Mouse (Mus musculus): ENCODE data around the gene Mdh1b. TPM values are rescaled to one million over a fixed set of nuclear protein-coding genes. Genes with fewer than 3 reads are reported as not detected.

Mdh1b gene
- not detected in 2 replicates for polyA plus RNA-seq (2012)

DNA sequence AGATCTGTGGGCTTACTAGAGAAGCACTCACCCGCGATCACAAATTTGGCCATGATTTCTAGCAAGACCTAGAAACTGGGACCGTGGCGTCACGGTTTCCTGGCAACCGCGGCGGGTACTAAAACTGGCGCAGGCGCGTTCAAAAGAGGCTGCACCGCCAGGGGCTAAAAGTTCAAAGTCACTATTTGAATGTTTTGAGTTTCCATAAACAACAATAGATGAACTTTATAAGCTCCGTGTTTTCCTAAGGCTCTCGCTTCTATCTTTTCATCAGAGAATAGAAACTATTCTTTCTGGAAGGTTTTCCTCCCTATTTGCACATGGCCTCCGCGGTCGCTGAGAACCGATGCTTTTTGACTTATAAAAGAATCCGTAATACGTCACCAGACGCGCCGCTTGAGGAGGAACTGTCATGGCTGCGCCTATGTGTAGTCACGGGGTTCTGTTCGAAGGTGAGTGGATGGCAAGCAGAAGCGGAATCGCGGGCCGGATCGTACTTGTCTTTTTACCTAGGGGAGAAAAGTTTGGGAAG, at the start of gene Mdh1b, which contains the start of gene Fastkd2:
Mdh1b (minus strand) TSS at position 79 of the 532 bp plus-strand sequence.
Fastkd2 (plus strand) TSS at position 375 of the 532 bp plus-strand sequence.
- no peak for TF ChIP-seq GATA1 (IDR thresholded peaks at IDR 0.05; ENCODE audit: low read length)

DNA sequence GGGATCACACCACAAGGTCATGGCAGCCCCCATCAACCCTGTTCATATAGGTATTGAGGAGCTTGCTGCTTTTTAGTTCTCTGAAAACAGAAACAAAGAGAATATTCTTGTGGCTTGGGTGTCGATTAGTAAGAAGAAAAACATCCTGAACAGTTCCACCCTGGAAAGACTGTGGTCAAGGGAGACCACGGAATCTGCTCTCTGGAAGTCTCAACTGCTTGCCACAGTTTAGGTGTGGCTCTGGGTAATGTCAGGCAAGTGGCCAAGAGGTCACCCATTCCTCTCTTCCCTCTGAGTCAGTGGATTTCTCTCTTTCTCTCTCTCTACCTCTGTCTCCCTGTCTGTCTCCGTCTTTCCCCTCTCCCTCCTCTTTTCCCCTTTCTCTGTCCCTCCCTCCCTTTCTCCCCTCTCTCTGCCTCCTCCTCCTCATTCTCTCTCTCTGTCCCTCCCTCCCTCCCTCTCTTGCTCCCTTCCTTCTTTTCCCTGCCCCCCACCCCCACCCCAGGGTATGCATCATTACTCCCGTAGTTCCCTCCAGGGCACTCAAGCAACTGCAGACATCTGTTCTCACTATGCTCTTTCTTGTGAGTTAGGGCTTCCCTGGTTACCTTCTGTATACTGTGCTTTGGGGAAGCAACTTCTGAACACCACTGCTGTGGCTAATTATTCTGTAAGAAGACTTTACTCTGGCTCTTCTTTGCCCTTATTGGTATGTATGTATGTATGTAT, 46.9 kb upstream of the Mdh1b start:
- no peak for TF ChIP-seq GATA1 (IDR thresholded peaks at IDR 0.05; ENCODE audit: low read length)

GRCm38 (mm10) chr1:63776396-63776795, 46.3 kb upstream of the Mdh1b start:
- TF ChIP-seq GATA1 (IDR thresholded peaks at IDR 0.05; ENCODE audit: low read length): no peak

DNA sequence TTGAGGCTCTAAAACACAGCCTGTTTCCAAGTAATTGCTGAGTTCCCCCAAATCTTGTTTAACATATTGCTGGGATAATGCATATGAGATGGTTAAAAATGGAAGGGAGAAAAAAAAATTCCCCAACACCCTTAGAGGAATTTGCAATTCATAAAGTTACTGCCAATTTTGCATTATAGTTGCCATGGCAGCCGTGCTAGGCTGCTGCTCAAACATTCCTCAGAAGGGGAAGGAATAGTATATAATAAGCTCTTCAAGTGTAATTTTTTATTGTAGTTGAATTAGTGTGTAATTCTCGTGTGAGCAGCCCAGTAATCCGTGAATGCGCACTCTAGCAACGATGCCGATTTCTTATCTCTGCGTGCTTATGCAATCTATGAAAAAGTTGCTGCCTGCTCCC, 40.2 kb upstream of the Mdh1b start:
- no peak for TF ChIP-seq GATA1 (IDR thresholded peaks at IDR 0.05; ENCODE audit: low read length)

- TF ChIP-seq GATA1 (IDR thresholded peaks at IDR 0.05; ENCODE audit: low read length): no peak
These were observed 39.0 kb upstream of the Mdh1b start, which contains the start of gene 4933402D24Rik for GRCm38 (mm10) chr1:63769167-63769566. Gene 4933402D24Rik, minus strand, starts transcription at chr1:63769267.

- no peak for TF ChIP-seq GATA1 (IDR thresholded peaks at IDR 0.05; ENCODE audit: low read length)
These were observed 38.0 kb upstream of the Mdh1b start for GRCm38 (mm10) chr1:63768112-63768511.

DNA sequence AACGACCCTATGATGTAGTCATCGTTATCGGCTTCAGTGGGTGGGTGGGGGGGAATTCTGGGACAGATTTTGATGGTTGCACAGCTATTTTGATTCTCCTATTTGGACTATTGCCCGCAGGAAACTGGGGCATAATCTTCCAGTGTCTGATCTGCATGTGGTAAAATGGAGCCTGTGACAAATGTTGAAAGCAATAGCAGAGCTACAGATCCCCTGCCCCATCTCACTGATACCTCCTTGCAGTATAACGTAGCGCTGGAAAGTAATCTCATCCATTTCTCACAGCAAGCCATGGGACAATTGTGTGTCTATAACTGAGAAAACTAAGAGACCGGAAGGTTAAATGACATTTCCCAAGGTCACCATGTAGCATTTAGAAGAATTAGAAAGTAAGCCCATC, 34.3 kb upstream of the Mdh1b start:
- no peak for TF ChIP-seq GATA1 (IDR thresholded peaks at IDR 0.05; ENCODE audit: low read length)

DNA sequence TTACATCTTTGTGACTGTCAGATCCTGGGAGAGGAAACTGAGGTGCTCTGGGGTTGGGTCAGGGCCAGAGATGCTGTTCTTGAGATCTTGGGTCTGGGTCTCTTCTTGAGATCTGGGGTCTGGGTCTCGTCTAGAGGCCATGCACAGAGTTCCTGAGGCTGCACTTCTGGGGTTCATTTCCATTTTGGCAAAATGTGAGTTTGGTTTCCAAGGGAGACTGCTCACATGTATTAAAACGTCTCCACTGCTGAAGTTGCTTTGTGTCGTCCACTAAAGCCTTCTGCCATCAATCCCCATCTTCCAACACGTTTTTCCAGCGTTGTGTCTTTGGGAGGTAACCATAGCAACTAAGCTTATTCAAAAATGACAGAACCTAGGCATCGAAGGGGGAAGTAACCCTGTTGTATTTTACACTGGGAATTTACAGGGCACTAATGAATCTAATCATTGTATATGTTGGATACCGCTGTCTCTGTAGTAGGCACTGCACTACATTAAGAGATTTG, 33.8 kb upstream of the Mdh1b start:
- TF ChIP-seq GATA1 (IDR thresholded peaks at IDR 0.05; ENCODE audit: low read length): no peak

DNA sequence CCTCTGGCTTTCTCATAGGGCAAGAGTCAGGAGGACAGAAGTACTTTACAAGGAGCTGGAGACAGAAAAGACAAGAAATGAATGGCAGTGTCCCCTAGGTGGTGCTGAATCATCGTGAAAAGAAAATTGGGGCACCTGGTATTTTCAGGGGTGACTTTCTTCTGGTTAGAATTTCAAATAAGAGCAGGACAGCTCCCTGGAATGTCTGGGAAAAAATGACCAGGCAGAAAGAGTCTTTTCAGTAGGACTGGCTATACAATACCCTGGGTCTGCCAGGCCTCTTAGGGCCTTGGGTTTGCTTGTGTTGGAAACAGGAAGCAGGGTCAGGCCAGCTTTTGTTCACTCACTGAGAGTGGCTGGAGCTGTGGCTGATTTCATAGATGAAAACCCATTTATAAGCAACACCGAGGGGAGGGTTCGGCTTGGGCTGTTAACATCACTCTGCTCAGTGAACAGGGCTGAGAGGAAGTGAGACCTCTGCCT, 33.1 kb upstream of the Mdh1b start:
- no peak for TF ChIP-seq GATA1 (IDR thresholded peaks at IDR 0.05; ENCODE audit: low read length)

DNA sequence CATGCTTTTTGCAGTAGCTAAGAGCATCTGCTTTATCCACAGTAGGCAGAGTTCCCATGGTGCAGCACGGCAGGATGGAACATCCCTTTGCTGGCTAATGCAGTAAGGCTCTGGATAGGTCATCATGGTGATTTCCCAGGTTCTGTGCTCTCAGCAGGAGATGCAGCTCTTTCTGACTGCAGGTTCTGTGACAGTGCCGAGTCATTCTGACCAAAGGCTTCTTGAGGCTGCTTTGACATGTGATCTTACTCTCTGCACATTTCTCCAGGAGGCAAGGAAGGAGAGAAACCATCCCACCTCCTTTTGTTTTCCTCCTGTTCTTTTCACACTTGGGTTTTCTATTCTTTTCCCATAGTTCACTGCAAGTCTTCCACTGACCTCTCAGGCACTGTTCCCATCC, 25.9 kb upstream of the Mdh1b start:
- no peak for TF ChIP-seq GATA1 (IDR thresholded peaks at IDR 0.05; ENCODE audit: low read length)

- TF ChIP-seq GATA1 (IDR thresholded peaks at IDR 0.05; ENCODE audit: low read length): no peak
These were observed 322 bp downstream of the Mdh1b start for GRCm38 (mm10) chr1:63729796-63730195.

- TF ChIP-seq GATA1 (IDR thresholded peaks at IDR 0.05; ENCODE audit: low read length): no peak
These were observed 10.0 kb downstream of the Mdh1b start for GRCm38 (mm10) chr1:63720161-63720560.

GRCm38 (mm10) chr1:63708876-63709275, 21.2 kb downstream of the Mdh1b start:
- no peak for TF ChIP-seq GATA1 (IDR thresholded peaks at IDR 0.05; ENCODE audit: low read length)

DNA sequence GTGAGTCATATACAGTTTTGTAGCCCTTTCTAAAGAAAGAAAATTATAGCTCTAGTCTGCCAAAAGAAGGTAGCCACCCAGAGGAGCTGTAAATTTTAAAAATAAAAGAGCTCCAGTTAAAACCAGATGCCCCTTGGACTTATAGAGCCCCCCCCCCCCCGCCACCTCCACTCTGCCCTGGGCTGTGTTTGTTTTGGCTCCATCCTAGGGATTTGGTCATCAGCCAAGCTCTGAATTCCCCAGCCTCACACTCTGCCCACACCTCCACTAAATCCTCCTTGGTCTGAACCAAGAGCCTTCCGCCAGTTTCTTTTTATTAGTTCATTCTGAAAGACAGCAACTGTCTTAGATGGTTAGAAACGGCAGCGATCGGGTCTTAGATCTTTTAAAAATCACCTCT, 24.4 kb downstream of the Mdh1b start:
- TF ChIP-seq GATA1 (IDR thresholded peaks at IDR 0.05; ENCODE audit: low read length): no peak

- TF ChIP-seq GATA1 (IDR thresholded peaks at IDR 0.05; ENCODE audit: low read length): no peak
These were observed 33.3 kb downstream of the Mdh1b start for GRCm38 (mm10) chr1:63696861-63697260.

DNA sequence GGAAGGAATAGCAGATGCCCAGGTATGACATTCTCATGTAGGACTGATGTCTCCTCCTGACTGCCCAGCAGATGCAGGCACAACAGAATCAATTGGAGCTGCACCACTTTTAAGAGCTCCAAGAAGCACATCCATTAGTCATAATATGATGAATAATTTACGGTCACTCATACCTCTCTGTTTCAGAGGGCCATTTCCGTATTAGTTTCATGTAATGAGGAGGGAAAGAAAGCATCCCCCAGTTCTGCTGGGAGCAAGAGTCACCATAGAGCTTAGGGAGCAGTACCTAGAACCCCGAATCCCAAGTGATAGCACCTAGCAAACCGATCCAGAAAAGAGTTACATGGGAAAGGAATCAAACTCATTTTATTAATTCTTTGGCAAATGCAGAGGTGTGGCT, 43.3 kb downstream of the Mdh1b start, which contains the start of gene Dytn:
Dytn (minus strand) TSS at position 101 of the 400 bp plus-strand sequence.
- no peak for TF ChIP-seq GATA1 (IDR thresholded peaks at IDR 0.05; ENCODE audit: low read length)

GRCm38 (mm10) chr1:63675975-63676374, 54.1 kb downstream of the Mdh1b start:
- TF ChIP-seq GATA1 (IDR thresholded peaks at IDR 0.05; ENCODE audit: low read length): no peak
